Mouse (Mus musculus): ENCODE measurements at regions not wholly inside any gene's neighbourhood (a gene's known extent, or its start where the extent isn't known, plus 50 kb on each side); places are given as distances from the start of the nearest gene placed in this dataset.
A peak's percentile ranks its signal among the peaks of the same experiment; 100 is the strongest.

DNA sequence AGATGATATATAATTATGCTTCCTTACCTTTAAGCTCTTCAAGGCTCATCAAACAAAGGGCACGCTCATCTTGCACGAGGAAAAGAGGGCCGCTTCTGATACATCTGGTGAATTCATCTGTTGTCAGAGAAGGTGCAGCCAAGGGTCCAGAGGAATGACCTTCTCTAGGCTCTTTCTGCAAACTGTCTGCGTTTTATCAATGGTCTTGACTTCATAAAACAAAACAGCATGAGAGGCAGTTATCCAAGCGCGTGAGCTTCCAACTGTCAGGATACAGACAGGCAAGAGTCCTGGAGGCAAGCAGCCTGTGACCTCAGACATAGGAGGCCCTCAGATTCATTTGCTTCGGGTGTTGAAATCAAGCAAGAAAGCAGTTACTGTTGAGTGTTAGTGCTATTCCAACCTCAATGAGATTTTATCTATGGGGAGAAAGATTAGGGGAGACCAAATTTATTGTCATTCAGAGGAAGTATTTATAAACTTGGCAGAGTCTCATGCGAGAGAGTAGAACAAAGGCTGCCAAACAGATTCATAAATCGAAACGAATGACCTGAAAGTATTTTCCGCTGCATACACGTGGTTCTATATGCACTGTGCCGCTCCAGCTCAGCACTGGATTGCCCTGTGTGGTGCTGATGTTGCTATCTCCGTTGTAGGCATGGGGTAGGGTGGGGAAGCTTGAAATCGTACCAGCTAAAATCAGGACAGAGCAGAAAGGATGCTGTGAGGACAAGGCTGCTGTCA, 107.2 kb upstream of the Vangl1 start:
- no peak for DNase-seq

DNA sequence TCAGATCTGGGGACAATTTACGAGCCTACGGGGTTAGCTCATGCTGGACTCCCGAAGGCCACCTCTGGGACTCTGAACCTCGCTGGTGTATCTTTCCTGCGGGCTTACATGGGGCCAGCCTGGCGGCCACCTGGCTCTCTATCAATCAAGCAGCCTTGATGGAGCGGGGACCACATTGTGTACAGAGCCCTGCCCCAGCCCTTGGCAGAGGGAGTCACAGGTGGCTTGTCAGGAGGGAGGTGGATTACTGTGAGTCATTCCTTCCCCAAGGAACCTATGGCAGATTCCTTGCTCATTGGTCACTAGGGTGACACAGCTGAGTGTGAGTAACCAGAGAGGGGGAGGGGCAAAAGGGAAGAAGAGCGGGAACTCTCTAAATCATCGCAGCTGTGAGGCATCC, 105.8 kb upstream of the Vangl1 start:
- peak; percentile 8 for DNase-seq

- DNase-seq, result peak; percentile 91
Observed at GRCm38 (mm10) chr3:102309756-102310155, 105.3 kb upstream of the Vangl1 start.

GRCm38 (mm10) chr3:102307656-102308055, 103.2 kb upstream of the Vangl1 start:
- DNase-seq, result no peak

GRCm38 (mm10) chr3:102292385-102292784, 87.9 kb upstream of the Vangl1 start:
- no peak for DNase-seq

- DNase-seq, result no peak
Observed at GRCm38 (mm10) chr3:102281983-102282382, 77.5 kb upstream of the Vangl1 start.

GRCm38 (mm10) chr3:102276758-102277157, 72.3 kb upstream of the Vangl1 start:
- DNase-seq, result no peak

GRCm38 (mm10) chr3:102276283-102276682, 71.8 kb upstream of the Vangl1 start:
- DNase-seq, result no peak

- DNase-seq, result peak; percentile 53
Observed at GRCm38 (mm10) chr3:102275256-102276022, 70.9 kb upstream of the Vangl1 start.

DNA sequence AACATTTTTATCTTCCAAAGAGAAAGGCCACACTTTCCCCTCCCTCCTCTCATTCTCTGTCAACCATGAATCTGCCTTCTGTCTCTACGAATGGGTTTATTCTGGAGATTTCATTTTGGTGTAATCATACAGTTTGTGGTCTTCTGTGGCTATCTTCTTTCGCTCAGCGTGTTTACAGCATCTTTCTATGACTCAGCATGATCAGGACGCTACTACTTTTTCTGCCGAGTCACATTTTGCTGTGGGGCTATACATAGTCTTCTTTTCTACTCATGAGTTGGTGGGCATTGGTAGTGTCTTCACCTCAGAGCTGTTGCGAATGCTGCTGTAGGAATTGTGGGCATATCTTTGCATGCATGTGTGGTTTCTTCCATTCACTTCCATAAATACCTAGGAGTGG, 66.3 kb upstream of the Vangl1 start:
- no peak for DNase-seq

GRCm38 (mm10) chr3:102270257-102270656, 65.8 kb upstream of the Vangl1 start:
- no peak for DNase-seq

DNA sequence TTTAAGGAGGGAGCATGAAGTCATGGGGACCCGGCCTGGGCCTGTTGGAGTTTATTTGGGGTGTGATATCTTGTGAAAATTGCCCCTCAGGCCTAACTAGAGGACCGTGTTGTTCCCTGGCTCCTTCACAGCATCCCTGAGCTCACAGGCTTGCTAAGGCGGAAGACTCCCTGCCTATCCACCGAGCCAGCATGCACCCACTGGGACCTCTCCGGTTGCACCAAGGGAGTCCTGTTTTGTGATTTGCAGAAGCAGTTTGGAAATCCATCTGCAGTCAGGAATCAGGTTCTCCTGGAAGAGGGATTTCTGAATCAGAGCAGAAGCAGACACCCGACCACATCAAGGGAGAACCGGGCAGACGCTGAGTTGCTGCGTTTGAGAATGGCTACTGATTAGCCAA, 61.6 kb upstream of the Vangl1 start:
- no peak for DNase-seq

DNA sequence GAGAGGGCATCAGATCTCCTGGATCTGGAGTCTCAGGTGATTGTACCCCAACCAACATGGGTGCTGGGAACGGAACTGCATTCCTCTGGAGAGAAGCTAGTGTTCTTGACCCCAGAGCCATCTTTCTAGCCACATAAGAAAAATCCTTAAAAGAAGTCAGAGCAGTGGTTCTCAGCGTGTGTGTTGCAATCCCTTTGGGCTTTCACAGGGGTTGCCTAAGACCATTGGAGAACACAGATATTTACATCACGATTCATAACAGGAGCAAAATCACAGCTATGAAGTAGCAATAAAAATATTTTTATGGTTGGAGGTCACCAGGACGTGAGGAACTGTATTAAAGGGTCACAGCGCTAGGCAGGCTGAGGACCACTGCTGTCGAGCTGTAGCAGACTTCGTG, 60.7 kb upstream of the Vangl1 start:
- no peak for DNase-seq

DNA sequence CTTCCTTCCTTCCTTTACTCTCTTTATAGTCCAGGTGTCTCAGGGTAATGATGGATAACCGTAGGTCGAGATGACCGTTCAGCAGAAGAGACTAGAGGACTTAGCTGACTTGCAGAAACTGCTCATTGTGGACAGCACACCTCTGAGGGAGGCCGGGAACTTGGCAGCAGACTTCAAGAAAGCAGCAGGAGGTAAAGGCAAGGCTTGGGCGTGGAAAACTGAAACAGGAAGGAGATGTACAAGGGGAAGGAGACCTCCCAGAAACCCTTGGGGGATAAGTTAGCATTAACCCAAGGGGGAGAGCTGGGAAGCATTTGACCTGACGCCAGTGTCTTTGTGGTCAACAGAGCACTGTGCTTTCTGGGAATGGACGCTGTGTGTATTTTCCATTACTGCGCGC, 58.8 kb upstream of the Vangl1 start:
- DNase-seq, result no peak

GRCm38 (mm10) chr3:102262665-102263064, 58.2 kb upstream of the Vangl1 start:
- DNase-seq, result no peak

- no peak for DNase-seq
Observed at GRCm38 (mm10) chr3:102261517-102261916, 57.0 kb upstream of the Vangl1 start.
